Mouse (Mus musculus): Measurements from ENCODE around the gene Gm20431. TPM values are rescaled to one million over a fixed set of nuclear protein-coding genes. Genes with fewer than 3 reads are reported as not detected.

Gm20431 gene
- polyA plus RNA-seq, 1 experiment from 2014 or later: 6.7 TPM

GRCm38 (mm10) chr2:167612122-167612521, 49.2 kb downstream of the Gm20431 start:
- no peak for DNase-seq (ENCODE audit: low spot score)
- Histone ChIP-seq H3K9me3 (peaks cover 9% of the 10 kb centered on the region; the same call in 1 of the 2 replicates), H3K27ac (no peak overlapping the region), H3K27me3 (ENCODE audit: insufficient read depth, poor library complexity, severe bottlenecking) (no peaks in the 10 kb centered on the region), H3K4me3 (no peak overlapping the region), H3K36me3 (peaks cover 87% of the 10 kb centered on the region), H3K4me1 (replicated peaks) (peaks cover 18% of the 10 kb centered on the region)
- 95% methylated on average over 14 of the region's 14 CpGs for WGBS

- H3K4me3 ChIP-seq: no peak overlapping the region
- peaks cover 87% of the 10 kb centered on the region for H3K36me3 ChIP-seq
- H3K9me3 ChIP-seq: peaks cover 9% of the 10 kb centered on the region; the same call in 1 of the 2 replicates
- H3K27me3 ChIP-seq (ENCODE audit: insufficient read depth, poor library complexity, severe bottlenecking): no peaks in the 10 kb centered on the region
- H3K27ac ChIP-seq: no peak overlapping the region
- 89% methylated on average over 10 of the region's 10 CpGs for WGBS
- DNase-seq (ENCODE audit: low spot score): no peak
- peaks cover 14% of the 10 kb centered on the region for H3K4me1 ChIP-seq (replicated peaks)
Measured at GRCm38 (mm10) chr2:167611287-167611686, 50.0 kb downstream of the Gm20431 start.

GRCm38 (mm10) chr2:167606745-167607123, 54.6 kb downstream of the Gm20431 start:
- DNase-seq (ENCODE audit: low spot score): no peak
- H3K4me3 ChIP-seq: no peak overlapping the region
- H3K36me3 ChIP-seq: peaks cover 43% of the 10 kb centered on the region
- H3K9me3 ChIP-seq: no peaks in the 10 kb centered on the region
- WGBS: 91% methylated on average over 4 of the region's 4 CpGs
- H3K27me3 ChIP-seq (ENCODE audit: insufficient read depth, poor library complexity, severe bottlenecking): peaks cover 27% of the 10 kb centered on the region
- no peak overlapping the region for H3K27ac ChIP-seq
- H3K4me1 ChIP-seq (replicated peaks): peaks cover 36% of the 10 kb centered on the region

GRCm38 (mm10) chr2:167605817-167606744, 55.2 kb downstream of the Gm20431 start:
- no peak for DNase-seq (ENCODE audit: low spot score)
- peaks cover 27% of the 10 kb centered on the region for H3K27me3 ChIP-seq (ENCODE audit: insufficient read depth, poor library complexity, severe bottlenecking)
- H3K9me3 ChIP-seq: no peaks in the 10 kb centered on the region
- no peak overlapping the region for H3K4me3 ChIP-seq
- H3K36me3 ChIP-seq: peaks cover 37% of the 10 kb centered on the region
- H3K27ac ChIP-seq: no peak overlapping the region
- WGBS: 81% methylated on average over 17 of the region's 17 CpGs
- H3K4me1 ChIP-seq (replicated peaks): peaks cover 32% of the 10 kb centered on the region

- Histone ChIP-seq H3K4me3 (no peak overlapping the region), H3K9me3 (no peaks in the 10 kb centered on the region), H3K27me3 (ENCODE audit: insufficient read depth, poor library complexity, severe bottlenecking) (peaks cover 31% of the 10 kb centered on the region), H3K4me1 (replicated peaks) (peaks cover 29% of the 10 kb centered on the region), H3K36me3 (peaks cover 30% of the 10 kb centered on the region), H3K27ac (no peak overlapping the region)
- 25% methylated on average over 11 of the region's 11 CpGs for WGBS
- DNase-seq (ENCODE audit: low spot score): peak; percentile 88
Measured at GRCm38 (mm10) chr2:167605178-167605794, 56.0 kb downstream of the Gm20431 start.

GRCm38 (mm10) chr2:167602978-167603377, 58.3 kb downstream of the Gm20431 start:
- H3K4me1 ChIP-seq (replicated peaks): peaks cover 29% of the 10 kb centered on the region
- no peaks in the 10 kb centered on the region for H3K9me3 ChIP-seq
- H3K27ac ChIP-seq: 0 out of 2 replicates have a peak overlapping the region, but pooled peaks have one; percentile 35
- H3K36me3 ChIP-seq: peaks cover 17% of the 10 kb centered on the region
- H3K4me3 ChIP-seq: no peak overlapping the region
- H3K27me3 ChIP-seq (ENCODE audit: insufficient read depth, poor library complexity, severe bottlenecking): peaks cover 40% of the 10 kb centered on the region
- 45% methylated on average over 5 of the region's 5 CpGs for WGBS
- DNase-seq (ENCODE audit: low spot score): peak; percentile 28

GRCm38 (mm10) chr2:167602364-167602763, 58.9 kb downstream of the Gm20431 start:
- Histone ChIP-seq H3K9me3 (no peaks in the 10 kb centered on the region), H3K27me3 (ENCODE audit: insufficient read depth, poor library complexity, severe bottlenecking) (peaks cover 47% of the 10 kb centered on the region), H3K36me3 (peaks cover 13% of the 10 kb centered on the region), H3K4me3 (no peak overlapping the region), H3K4me1 (replicated peaks) (peaks cover 35% of the 10 kb centered on the region), H3K27ac (0 out of 2 replicates have a peak overlapping the region, but pooled peaks have one; percentile 35)
- 76% methylated on average over 2 of the region's 2 CpGs for WGBS
- DNase-seq (ENCODE audit: low spot score): no peak

GRCm38 (mm10) chr2:167600481-167600995, 60.8 kb downstream of the Gm20431 start:
- Histone ChIP-seq H3K4me1 (replicated peaks) (peaks cover 53% of the 10 kb centered on the region), H3K27ac (no peak overlapping the region)
- WGBS: 76% methylated on average over 8 of the region's 8 CpGs

GRCm38 (mm10) chr2:167599917-167600316, 61.4 kb downstream of the Gm20431 start:
- H3K36me3 ChIP-seq: no peaks in the 10 kb centered on the region
- no peak overlapping the region for H3K4me3 ChIP-seq
- H3K4me1 ChIP-seq (replicated peaks): peaks cover 53% of the 10 kb centered on the region
- H3K9me3 ChIP-seq: no peaks in the 10 kb centered on the region
- WGBS: 79% methylated on average over 6 of the region's 6 CpGs
- no peak overlapping the region for H3K27ac ChIP-seq
- peaks cover 59% of the 10 kb centered on the region for H3K27me3 ChIP-seq (ENCODE audit: insufficient read depth, poor library complexity, severe bottlenecking)
- no peak for DNase-seq (ENCODE audit: low spot score)

More at GRCm38 (mm10) chr2:167600481-167600995, 60.8 kb downstream of the Gm20431 start:
- DNase-seq (ENCODE audit: low spot score): no peak
- H3K9me3 ChIP-seq: no peaks in the 10 kb centered on the region
- no peak overlapping the region for H3K4me3 ChIP-seq
- peaks cover 59% of the 10 kb centered on the region for H3K27me3 ChIP-seq (ENCODE audit: insufficient read depth, poor library complexity, severe bottlenecking)
- H3K36me3 ChIP-seq: no peaks in the 10 kb centered on the region

GRCm38 (mm10) chr2:167599195-167599594, 62.1 kb downstream of the Gm20431 start:
- 71% methylated on average over 5 of the region's 5 CpGs for WGBS

GRCm38 (mm10) chr2:167597492-167598186, 63.7 kb downstream of the Gm20431 start:
- H3K4me3 ChIP-seq: peak overlapping the region; percentile 43
- H3K27ac ChIP-seq: peak overlapping the region; percentile 83
- peaks cover 54% of the 10 kb centered on the region for H3K4me1 ChIP-seq (replicated peaks)
- peaks cover 38% of the 10 kb centered on the region for H3K27me3 ChIP-seq (ENCODE audit: insufficient read depth, poor library complexity, severe bottlenecking)
- no peaks in the 10 kb centered on the region for H3K9me3 ChIP-seq
- no peaks in the 10 kb centered on the region for H3K36me3 ChIP-seq
- WGBS: 23% methylated on average over 40 of the region's 40 CpGs
- peak; percentile 75 for DNase-seq (ENCODE audit: low spot score)

More at GRCm38 (mm10) chr2:167599195-167599594, 62.1 kb downstream of the Gm20431 start:
- H3K4me1 ChIP-seq (replicated peaks): peaks cover 53% of the 10 kb centered on the region
- no peaks in the 10 kb centered on the region for H3K36me3 ChIP-seq
- peaks cover 52% of the 10 kb centered on the region for H3K27me3 ChIP-seq (ENCODE audit: insufficient read depth, poor library complexity, severe bottlenecking)
- no peak overlapping the region for H3K4me3 ChIP-seq
- no peak overlapping the region for H3K27ac ChIP-seq
- no peak for DNase-seq (ENCODE audit: low spot score)
- no peaks in the 10 kb centered on the region for H3K9me3 ChIP-seq

- 29% methylated on average over 27 of the region's 27 CpGs for WGBS
- H3K27me3 ChIP-seq (ENCODE audit: insufficient read depth, poor library complexity, severe bottlenecking): peaks cover 32% of the 10 kb centered on the region
- peak; percentile 49 for DNase-seq (ENCODE audit: low spot score)
- H3K36me3 ChIP-seq: no peaks in the 10 kb centered on the region
- peak overlapping the region; percentile 43 for H3K4me3 ChIP-seq
- H3K27ac ChIP-seq: peak overlapping the region; percentile 83
- peaks cover 54% of the 10 kb centered on the region for H3K4me1 ChIP-seq (replicated peaks)
- no peaks in the 10 kb centered on the region for H3K9me3 ChIP-seq
Measured at GRCm38 (mm10) chr2:167596726-167597491, 64.4 kb downstream of the Gm20431 start.
